Mouse (Mus musculus) midbrain, embryonic 11.5 days (tissue): ENCODE measurements around the gene Rpn1. TPM values are rescaled to one million over a fixed set of nuclear protein-coding genes. Genes with fewer than 3 reads are reported as not detected.

Source experiments
- microRNA-seq: library from miRNA; unstranded; fragments of <30 nt; microRNA quantifications from one replicate; pipeline ENCODE4, GENCODE M21; 2017
- polyA plus RNA-seq: library from polyadenylated mRNA; unstranded; fragments of >200 nt; fragmentation: Nextera tagmentation; extraction: Ambion mirVana; gene quantifications from 2 replicates; pipeline ENCODE4 v1.2.1, GENCODE M21; 2014

The Rpn1 gene
- polyA plus RNA-seq, 1 experiment from 2014 or later = 267 TPM

Small RNA genes lying within 50 kb of the gene (microRNA-seq; reads per million reads assigned to microRNA genes)
- gene Mir6376 = not detected

Other genes with a start within 250 kb of the Rpn1 start
- 1.9 and 4.0 TPM in 2 replicates for gene Gm45140, start 248.7 kb upstream of the Rpn1 start, polyA plus RNA-seq
- gene Isy1, start 245.7 kb upstream of the Rpn1 start, polyA plus RNA-seq = 66.4 and 71.5 TPM in 2 replicates
- 1,266 and 1,289 TPM in 2 replicates for gene Cnbp, start 233.4 kb upstream of the Rpn1 start, polyA plus RNA-seq
- 124 and 132 TPM in 2 replicates for gene Copg1, start 196.7 kb upstream of the Rpn1 start, polyA plus RNA-seq
- gene Hmces, start 170.5 kb upstream of the Rpn1 start, polyA plus RNA-seq = 42.8 and 47.6 TPM in 2 replicates
- gene H1fx, start 102.8 kb upstream of the Rpn1 start, polyA plus RNA-seq = 74.7 and 106 TPM in 2 replicates
- 251 and 267 TPM in 2 replicates for gene Rab7, start 39.2 kb upstream of the Rpn1 start, polyA plus RNA-seq
- gene Gata2, start 109.4 kb downstream of the Rpn1 start, polyA plus RNA-seq = 26.6 and 28.6 TPM in 2 replicates
- not detected in 2 replicates for gene Dnajb8, start 137.8 kb downstream of the Rpn1 start, polyA plus RNA-seq